Mouse (Mus musculus) cerebellum, adult 2 months (tissue): ENCODE results near the gene Mrps18c. TPM values are rescaled to one million over a fixed set of nuclear protein-coding genes. Genes with fewer than 3 reads are reported as not detected.

Experiments used
- DNase-seq, 2 experiments: peaks; one replicate each; pipeline ENCODE4 v3.0.0; 2021
- H3K27ac ChIP-seq: fragments of 200-500 bp; 2 replicates; pipeline ENCODE4 v1.5.1; 2012; ENCODE audit warnings: low read length, control low read depth, inconsistent platforms; ENCODE audit not compliant: insufficient read depth
- H3K27me3 ChIP-seq: fragments of 200-500 bp; 2 replicates; pipeline ENCODE4 v1.6.1; 2012; ENCODE audit warnings: inconsistent platforms, mild to moderate bottlenecking, low read length, moderate library complexity; ENCODE audit not compliant: control insufficient read depth, insufficient read depth
- H3K4me1 ChIP-seq: fragments of 200-500 bp; 2 replicates; pipeline ENCODE4 v1.6.1; 2011; ENCODE audit warnings: low read length; ENCODE audit not compliant: control insufficient read depth, insufficient read depth
- H3K4me3 ChIP-seq: fragments of 200-500 bp; replicated peaks from 2 replicates; pipeline ENCODE3; 2011; ENCODE audit warnings: mild to moderate bottlenecking, low read depth, low read length, control low read depth; ENCODE audit not compliant: insufficient read depth
- CTCF ChIP-seq: fragments of 200-500 bp; IDR thresholded peaks from 2 replicates; pipeline ENCODE4 v1.5.1; 2011; ENCODE audit warnings: low read depth, mild to moderate bottlenecking, control low read depth, low read length, moderate library complexity, borderline replicate concordance; ENCODE audit not compliant: insufficient read depth
- POLR2A ChIP-seq: fragments of 200-500 bp; IDR thresholded peaks from 2 replicates; pipeline ENCODE4 v1.6.1; 2011; ENCODE audit warnings: low read length, control low read depth, borderline replicate concordance; ENCODE audit not compliant: insufficient read depth
- WGBS: fragments of 180-500 bp; shearing (Covaris S2); methylation state at CpG from one replicate; pipeline ENCODE4 v1.1.7; 2018; 5-methylcytosine and 5-hydroxymethylcytosine counted together
- polyA plus RNA-seq: library from polyadenylated mRNA; depleted of rRNA; stranded (reverse); fragments of >200 nt; gene quantifications from 2 replicates; pipeline ENCODE4 v1.2.3, GENCODE M21; 2012

Mrps18c gene
- polyA plus RNA-seq, 1 experiment: 42.4 TPM

- Histone ChIP-seq H3K27me3 (no peaks in the 10 kb centered on the region), H3K4me3 (no peak overlapping the region), H3K27ac (no peak overlapping the region), H3K4me1 (no peaks in the 10 kb centered on the region)
- DNase-seq: no peak
- whole genome bisulfite sequencing: 83% methylated on average over 2 of the region's 2 CpGs
- TF ChIP-seq CTCF (no peak), POLR2A (no peak)
These were observed 35.4 kb downstream of the Mrps18c start for GRCm38 (mm10) chr5:100833841-100834240.

GRCm38 (mm10) chr5:100835862-100836538 lies 37.6 kb downstream of the Mrps18c start:
- H3K27ac ChIP-seq: no peak overlapping the region
- no peak overlapping the region for H3K4me3 ChIP-seq
- whole genome bisulfite sequencing: 51% methylated on average over 9 of the region's 9 CpGs
- no peak for DNase-seq
- no peaks in the 10 kb centered on the region for H3K4me1 ChIP-seq
- no peaks in the 10 kb centered on the region for H3K27me3 ChIP-seq
- no peak for TF ChIP-seq POLR2A
- no peak for TF ChIP-seq CTCF

GRCm38 (mm10) chr5:100837907-100838306 lies 39.5 kb downstream of the Mrps18c start:
- Histone ChIP-seq H3K27me3 (no peaks in the 10 kb centered on the region), H3K4me3 (no peak overlapping the region), H3K27ac (no peak overlapping the region), H3K4me1 (no peaks in the 10 kb centered on the region)
- no peak for DNase-seq
- WGBS: 62% methylated on average over 7 of the region's 7 CpGs
- no peak for TF ChIP-seq POLR2A
- no peak for TF ChIP-seq CTCF

GRCm38 (mm10) chr5:100844485-100844884 lies 46.1 kb downstream of the Mrps18c start:
- H3K27me3 ChIP-seq: 0 out of 2 replicates have a peak, but pooled peaks cover 2% of the 10 kb centered on the region
- 59% methylated on average over 3 of the region's 3 CpGs for WGBS

DNA sequence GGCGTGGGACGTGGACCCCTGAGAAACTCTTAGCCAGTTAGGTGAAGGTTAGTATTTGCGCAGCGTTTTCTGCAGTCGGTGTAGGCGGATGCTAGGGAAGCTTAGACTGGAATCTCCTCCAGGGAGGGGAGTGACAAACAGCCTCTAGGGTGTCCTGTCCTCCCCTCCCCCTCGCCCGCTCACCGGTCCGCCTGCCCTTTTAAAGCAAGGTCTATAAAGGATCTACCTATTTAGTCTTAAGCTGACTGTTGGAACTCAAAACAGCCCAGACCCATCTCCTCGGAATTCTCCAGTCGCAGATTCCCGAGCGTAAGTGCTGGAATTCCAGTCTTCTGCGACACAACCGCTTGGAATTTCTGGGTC lies 47.0 kb downstream of the Mrps18c start, which contains the start of gene Gpat3:
Gpat3 (plus strand) TSS at position 229 of the 363 bp plus-strand sequence.
- DNase-seq: peak; percentile 64 to 66
- peak within 1 kb of the TSS; percentile 55 for H3K4me3 ChIP-seq
- TF ChIP-seq POLR2A: no peak
- TF ChIP-seq CTCF: no peak
- H3K27me3 ChIP-seq: 0 out of 2 replicates have a peak, but pooled peaks cover 2% of the 10 kb centered on the region
- no peaks in the 10 kb centered on the region for H3K4me1 ChIP-seq
- WGBS: under 1% methylated on average over 16 of the region's 16 CpGs
- H3K27ac ChIP-seq: peak within 1 kb of the TSS; percentile 4

More at GRCm38 (mm10) chr5:100844485-100844884, 46.1 kb downstream of the Mrps18c start:
- no peak for DNase-seq
- H3K27ac ChIP-seq: no peak overlapping the region
- no peak overlapping the region for H3K4me3 ChIP-seq
- TF ChIP-seq POLR2A (no peak), CTCF (no peak)
- H3K4me1 ChIP-seq: no peaks in the 10 kb centered on the region

GRCm38 (mm10) chr5:100845848-100846598 lies 47.6 kb downstream of the Mrps18c start:
- 0% methylated on average over 52 of the region's 52 CpGs for WGBS
- H3K4me1 ChIP-seq: no peaks in the 10 kb centered on the region
- peak overlapping the region; percentile 55 for H3K4me3 ChIP-seq
- no peak for TF ChIP-seq CTCF
- TF ChIP-seq POLR2A: no peak
- 0 out of 2 replicates have a peak, but pooled peaks cover 2% of the 10 kb centered on the region for H3K27me3 ChIP-seq
- peak overlapping the region; percentile 4 for H3K27ac ChIP-seq
- DNase-seq: peak; percentile 63 to 77

DNA sequence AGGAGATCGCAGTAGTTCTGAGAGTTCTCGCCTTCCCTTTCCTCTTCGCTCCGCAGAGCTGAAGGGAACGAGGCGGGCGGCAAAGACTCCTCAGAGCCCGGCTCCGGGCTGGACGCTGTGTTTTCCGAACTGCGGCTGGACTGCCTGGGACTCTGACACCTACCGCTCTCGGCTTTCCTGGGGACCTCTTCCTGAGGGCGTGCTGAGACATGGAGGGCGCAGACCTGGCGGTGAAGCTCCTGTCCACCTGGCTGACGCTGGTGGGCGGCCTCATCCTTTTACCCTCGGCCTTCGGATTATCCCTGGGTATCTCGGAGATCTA lies 48.1 kb downstream of the Mrps18c start:
- TF ChIP-seq CTCF: no peak
- no peak for TF ChIP-seq POLR2A
- WGBS: under 1% methylated on average over 22 of the region's 22 CpGs
- DNase-seq: no peak
- Histone ChIP-seq H3K4me1 (no peaks in the 10 kb centered on the region), H3K4me3 (peak overlapping the region; percentile 55), H3K27me3 (0 out of 2 replicates have a peak, but pooled peaks cover 2% of the 10 kb centered on the region), H3K27ac (peak overlapping the region; percentile 4)
